Mouse (Mus musculus) midbrain, embryonic 13.5 days (tissue): ENCODE results near the gene Ddost. TPM values are rescaled to one million over a fixed set of nuclear protein-coding genes. Genes with fewer than 3 reads are reported as not detected.

Experiments used
- microRNA-seq: library from miRNA; unstranded; fragments of <30 nt; microRNA quantifications from one replicate; pipeline ENCODE4, GENCODE M21; 2016
- polyA plus RNA-seq: library from polyadenylated mRNA; unstranded; fragments of >200 nt; fragmentation: Nextera tagmentation; extraction: Ambion mirVana; gene quantifications from 2 replicates; pipeline ENCODE4 v1.2.1, GENCODE M21; 2015

The Ddost gene
- polyA plus RNA-seq, 1 experiment from 2014 or later = 200 TPM

Small RNA genes within 50 kb of the gene (microRNA-seq; reads per million reads assigned to microRNA genes)
- not detected for gene Gm27646
- 2.1 reads per million, percentile 2 among the genes with 10 or more reads in this experiment for gene Mir7019

Other genes starting within 250 kb of the Ddost start
- gene Hp1bp3, start 88.4 kb upstream of the Ddost start, polyA plus RNA-seq = 229 and 255 TPM in 2 replicates
- gene Sh2d5, start 54.3 kb upstream of the Ddost start, polyA plus RNA-seq = 7.0 and 8.5 TPM in 2 replicates
- gene Kif17, start 54.3 kb upstream of the Ddost start, polyA plus RNA-seq = 1.4 and 1.5 TPM in 2 replicates
- 79.8 and 89.2 TPM in 2 replicates for gene Pink1, start 21.6 kb downstream of the Ddost start, polyA plus RNA-seq
- 2.2 and 2.6 TPM in 2 replicates for gene Cda, start 63.3 kb downstream of the Ddost start, polyA plus RNA-seq
- gene Fam43b, start 91.8 kb downstream of the Ddost start, polyA plus RNA-seq = 1.1 and 1.3 TPM in 2 replicates
- gene Mul1, start 129.9 kb downstream of the Ddost start, polyA plus RNA-seq = 18.3 and 19.9 TPM in 2 replicates
- 13.0 and 13.4 TPM in 2 replicates for gene Camk2n1, start 149.6 kb downstream of the Ddost start, polyA plus RNA-seq